Mouse (Mus musculus): ENCODE results near the gene Mthfd2l.

DNA sequence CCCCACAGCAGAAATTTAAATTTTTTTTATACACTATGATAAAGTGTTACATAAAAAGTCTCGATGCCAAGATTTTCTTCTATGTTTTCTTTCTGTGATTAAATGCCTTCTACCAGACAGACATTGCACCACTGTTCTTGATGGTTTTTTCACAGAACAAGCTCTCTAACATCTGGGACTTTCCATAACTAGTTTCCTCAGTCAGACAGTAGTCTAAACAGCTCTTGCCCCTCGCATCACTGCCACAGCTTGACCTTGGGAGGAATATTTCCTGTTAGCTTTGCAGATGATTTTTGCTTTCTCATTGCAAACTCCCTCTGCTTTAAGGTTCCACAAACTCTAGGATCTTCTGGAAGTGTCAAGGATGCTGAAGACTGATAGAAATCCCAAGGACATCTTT lies 371 bp upstream of the Mthfd2l start:
- TF ChIP-seq EP300 (IDR thresholded peaks at IDR 0.05; ENCODE audit: low read depth) (no peak), CTCF (IDR thresholded peaks at IDR 0.05; ENCODE audit: low read depth) (no peak)
